Mouse (Mus musculus) kidney, postnatal 25 days (tissue): ENCODE results near the gene Tmem258.
"Not testable (repeated sequence)": the region's sequence is repeated elsewhere in the genome, so short reads cannot be mapped to it uniquely, and the experiment has no call there.

Experiments
- DNase-seq, 2 experiments: peaks; one replicate each; pipeline ENCODE4 v3.0.0; 2021; ENCODE audit warnings: mixed read lengths in 2 of 2

The Tmem258 gene

DNA sequence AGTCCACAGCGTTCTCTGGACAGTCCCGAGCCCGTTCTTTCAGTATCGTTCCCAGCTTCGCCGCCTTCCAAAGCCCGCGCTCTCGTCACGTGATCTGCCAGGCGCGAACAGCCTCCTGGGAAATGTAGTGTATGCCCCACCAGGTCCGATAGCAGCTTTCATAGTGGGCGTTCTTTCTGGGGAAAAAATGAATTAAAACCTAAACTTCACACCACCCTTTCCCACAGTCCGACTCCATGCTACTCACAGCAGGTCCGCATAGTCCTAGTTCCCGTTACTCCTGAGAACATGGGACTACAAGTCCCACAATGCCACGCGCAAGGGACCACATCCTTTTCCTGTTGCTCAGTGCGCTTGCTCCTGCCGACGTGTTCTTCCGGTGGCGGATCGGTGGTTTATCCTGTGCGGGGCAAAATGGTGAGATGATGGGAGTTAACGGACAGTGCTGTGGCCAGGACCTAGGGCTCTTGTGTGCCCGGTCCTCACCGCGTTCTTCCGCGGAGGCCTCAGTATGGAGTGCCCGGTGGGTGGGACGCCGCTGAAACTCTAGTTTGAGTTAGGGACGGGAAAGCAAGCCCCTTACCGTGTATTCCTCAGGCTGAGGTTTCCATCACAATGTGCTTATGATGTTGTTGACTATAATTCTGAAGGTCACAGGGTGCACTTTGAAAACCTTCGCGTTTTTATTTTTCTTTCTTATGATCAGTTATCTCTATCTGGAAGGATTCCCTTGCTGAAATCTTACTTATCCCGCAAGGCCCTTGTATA is at the start of gene Tmem258, which contains the start of gene Fen1:
Tmem258 (plus strand) TSS at position 167 of the 768 bp plus-strand sequence.
Fen1 (minus strand) TSS at position 322 of the 768 bp plus-strand sequence.
- DNase-seq: peak; percentile 92 to 95

DNA sequence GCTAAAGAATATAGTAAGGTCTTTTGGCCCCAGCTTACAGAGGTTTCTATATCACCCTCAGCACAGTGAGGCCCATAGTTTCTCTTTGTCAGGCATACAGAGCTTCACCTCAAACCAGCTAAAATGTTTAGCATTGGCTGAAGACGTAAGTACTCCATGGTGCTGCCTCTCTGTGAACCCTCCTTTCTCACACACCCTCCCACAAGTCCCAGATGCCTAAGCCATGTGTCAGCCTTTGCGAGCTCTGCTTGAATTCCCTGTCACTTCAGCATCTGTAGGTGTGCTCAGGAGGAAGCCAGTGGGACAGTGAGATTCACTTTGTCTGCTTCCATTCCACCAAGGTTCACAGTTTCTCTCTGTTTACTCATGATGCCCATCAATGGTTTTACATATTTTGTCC is 46.1 kb upstream of the Tmem258 start:
- DNase-seq: no peak

DNA sequence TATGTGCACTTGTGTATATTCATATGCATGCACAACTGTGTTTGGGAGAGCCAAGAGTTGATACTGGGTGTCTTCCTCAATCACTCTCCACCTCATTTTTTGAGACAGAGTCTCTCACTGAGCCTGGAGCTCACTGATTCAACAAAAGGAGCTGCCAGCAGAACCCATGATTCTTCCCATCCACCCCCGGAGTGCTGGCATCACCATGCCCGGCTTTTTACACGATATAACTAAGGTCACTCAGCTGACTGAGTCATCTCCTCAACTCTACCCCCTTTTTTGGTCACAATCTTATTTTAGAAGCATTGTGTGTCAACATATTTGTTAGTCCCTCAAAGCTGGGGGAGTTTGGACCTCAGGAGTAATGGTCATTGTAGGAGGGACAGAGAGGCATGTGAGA is 39.9 kb upstream of the Tmem258 start:
- DNase-seq: no peak

DNA sequence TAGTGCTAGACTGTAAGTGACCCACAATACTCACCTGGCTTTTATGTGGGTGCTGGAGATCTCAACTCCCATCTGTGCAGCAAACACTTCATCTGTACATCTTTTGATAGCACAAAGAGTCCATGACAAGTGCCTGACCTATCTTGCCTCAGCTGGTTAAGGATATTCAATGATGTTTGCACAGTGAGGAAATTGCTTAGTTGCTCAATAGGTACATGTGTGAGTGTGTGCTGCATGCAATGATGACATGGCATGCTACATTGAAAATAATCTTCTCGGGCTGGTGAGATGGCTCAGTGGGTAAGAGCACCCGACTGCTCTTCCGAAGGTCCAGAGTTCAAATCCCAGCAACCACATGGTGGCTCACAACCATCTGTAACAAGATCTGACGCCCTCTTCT is 37.9 kb upstream of the Tmem258 start:
- DNase-seq: not testable (repeated sequence)

DNA sequence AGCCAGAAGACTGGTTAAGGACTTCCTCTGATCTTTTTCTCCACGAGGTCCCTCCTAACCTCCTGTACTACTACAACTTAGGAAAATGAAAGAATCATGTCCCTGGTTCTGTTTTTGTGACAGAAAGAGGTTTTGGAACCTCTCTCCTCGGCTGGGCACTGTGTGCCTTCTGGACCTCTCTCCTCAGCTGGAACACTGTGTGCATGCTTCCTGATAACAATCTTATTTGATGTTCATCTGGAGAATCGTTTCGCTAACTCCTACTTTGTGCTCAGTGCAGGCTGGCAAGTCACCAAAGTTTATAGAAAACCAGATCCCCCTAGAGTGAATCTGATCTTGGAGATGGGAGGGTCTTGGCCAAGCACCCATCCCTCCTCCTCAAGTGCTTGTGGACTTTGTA is 36.7 kb upstream of the Tmem258 start:
- DNase-seq: no peak

DNA sequence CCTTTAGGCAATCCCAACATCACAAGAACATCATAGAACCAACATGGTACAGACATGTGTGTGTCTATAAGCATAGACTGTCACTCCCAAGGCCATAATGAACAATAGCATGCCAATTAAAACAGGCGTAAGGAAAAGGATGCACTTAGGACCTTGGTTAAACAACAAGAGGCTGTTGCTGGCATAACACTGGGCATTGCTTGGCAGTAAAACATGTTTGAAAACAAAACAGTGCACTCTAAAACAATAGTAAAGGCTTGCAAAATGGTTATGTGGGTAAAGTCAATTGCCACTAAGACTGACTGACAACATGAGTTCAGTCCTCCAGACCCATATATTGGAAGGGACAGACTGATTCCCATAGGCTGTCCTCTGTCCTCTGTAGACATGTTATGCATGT is 35.9 kb upstream of the Tmem258 start:
- DNase-seq: no peak

DNA sequence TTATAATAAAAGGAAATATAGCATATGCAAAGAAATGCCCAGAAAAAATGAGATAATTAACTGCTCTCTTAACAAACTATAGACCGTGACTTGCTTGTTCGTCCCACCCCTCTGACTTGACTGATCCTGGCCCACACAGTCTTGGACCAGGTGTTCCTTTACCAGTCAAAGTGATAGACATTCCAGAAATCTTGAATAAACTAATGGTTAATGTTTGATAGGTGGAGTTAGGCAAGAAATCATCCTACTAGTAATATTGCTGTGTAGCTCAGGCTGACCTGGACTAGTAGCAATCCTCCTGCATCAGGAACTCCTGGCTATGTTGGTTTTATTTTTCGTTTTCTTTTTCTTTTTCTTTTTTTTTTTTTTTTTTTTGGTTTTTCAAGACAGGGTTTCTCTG is 35.4 kb upstream of the Tmem258 start:
- DNase-seq: no peak

DNA sequence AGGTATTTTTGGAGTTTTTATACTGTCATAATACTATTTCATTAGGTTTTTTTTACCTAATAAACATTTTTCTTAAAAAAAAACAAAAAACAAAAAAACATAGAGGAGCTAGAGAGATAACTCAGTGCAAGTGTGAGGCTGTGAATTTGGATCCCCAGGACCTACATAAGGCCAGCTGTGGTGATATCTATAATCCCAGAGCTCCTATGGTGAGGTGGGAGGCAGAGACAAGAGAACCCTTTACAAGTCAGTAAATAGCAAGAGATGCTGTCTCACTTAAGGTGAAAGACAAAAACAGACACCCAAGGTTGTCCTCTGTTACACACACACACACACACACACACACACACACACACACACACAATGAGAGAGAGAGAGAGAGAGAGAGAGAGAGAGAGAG is 34.6 kb upstream of the Tmem258 start:
- no peak for DNase-seq

DNA sequence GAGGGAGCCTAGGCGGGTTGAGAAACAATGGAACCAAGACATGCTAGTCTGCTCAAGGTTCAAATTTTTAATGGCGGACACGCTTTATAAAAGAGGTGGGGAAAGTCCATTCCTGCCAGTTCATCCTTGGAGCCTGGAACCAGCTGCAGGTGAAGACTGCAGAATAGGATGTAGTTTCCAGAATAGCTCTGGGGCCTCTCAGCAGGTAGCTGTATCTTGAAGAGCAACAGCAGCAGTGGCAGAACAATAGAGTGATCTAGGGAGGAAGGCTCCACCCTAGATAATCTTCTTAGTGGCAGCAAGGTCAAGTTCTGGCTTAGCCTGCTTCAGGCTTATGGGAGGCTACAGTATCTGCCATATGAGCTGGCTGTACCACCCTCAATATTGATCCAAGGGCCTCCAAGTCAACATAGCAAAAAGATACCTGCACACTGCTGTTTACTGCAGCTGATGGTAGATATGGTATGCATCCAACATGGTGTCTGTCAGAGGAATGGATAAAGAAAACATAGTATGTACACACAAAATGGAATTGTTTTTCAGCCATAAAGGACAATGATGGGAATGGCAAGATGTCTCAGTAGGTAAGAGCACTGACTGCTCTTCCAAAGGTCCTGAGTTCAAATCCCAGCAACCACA is 34.0 kb upstream of the Tmem258 start:
- DNase-seq: not testable (repeated sequence)

DNA sequence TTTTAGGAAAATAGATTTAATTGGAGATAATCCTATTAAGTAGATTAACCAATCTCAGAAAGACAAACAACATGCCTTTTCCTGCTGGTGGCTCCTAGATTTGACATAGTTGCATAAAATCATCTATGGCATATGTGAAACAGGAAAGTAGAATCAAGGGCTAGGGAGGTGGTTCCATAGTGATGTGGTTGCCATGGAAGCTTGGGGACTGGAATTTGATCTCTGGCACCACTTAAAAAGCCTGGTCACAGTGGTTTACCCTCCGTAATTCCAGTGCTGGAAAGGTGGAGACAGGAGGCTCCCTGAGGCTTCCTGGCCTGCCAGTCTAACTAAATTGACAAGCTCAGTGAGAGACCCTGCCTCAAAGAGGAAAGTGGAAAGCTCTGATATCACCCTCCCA is 33.3 kb upstream of the Tmem258 start:
- no peak for DNase-seq

DNA sequence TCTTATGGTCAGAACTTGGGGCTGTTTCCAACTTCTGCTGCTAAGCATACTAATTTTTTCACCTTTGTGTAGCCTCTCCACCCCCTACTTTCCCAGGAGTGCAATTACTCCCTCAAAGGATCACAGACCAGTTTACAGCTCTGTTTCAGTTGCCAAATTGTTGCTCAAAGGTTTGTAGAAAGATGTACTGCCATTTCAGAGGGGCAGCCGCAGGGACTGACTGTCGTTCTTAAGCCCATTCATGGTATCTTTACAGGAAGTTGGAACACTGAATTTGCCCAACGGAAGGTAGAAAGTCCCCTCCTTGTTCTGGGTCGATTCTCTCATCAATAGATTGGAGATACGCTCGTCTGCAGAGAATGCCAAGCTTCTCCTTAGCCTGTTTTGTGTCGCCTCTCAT is 32.5 kb upstream of the Tmem258 start:
- DNase-seq: no peak

DNA sequence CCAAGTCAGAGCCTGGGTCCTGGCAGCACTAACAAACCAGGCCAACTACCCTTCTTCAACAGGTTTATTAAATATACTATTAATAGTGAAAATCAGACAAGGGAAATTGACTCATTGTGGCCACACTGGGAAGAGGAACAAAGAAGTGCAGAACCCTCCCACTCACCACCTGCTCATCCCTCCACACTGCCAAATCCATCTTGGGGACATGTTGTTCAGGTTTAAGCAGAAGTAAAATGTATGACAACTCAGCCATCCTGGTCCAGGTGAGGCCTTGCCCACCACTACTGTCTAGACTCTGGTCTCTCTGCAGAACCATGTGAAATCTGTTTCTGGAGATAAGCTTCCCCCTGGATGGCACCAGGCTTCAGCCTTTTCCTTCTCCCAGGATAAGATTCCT is 32.0 kb upstream of the Tmem258 start:
- no peak for DNase-seq

DNA sequence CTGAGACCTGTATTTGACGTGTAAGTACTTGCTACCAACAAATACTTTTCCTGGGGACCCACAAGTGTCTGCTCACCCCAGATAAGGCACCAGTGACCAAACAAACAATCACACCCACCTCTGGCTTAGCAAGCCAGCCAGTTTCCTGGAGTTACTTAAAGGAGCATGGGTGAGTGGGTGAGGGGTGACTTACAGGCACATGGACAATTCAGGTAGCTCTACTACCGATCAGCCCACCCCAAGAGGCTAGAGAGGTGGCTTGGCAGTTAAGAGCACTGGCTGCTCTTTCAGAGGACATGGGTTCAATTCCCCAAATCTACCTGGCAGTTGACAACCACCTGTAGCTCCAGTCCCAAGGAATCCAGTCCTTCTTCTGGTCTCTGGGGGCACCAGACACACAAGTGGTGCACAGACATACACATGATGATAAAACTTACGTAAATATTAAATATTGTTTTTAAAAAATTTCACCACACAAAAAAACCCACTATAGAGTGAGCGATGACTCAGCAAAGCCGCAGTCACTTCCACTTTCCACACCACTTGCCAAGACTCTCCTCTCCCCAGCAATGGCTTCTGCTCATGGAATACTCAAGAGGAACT is 30.6 kb upstream of the Tmem258 start:
- DNase-seq: no peak

DNA sequence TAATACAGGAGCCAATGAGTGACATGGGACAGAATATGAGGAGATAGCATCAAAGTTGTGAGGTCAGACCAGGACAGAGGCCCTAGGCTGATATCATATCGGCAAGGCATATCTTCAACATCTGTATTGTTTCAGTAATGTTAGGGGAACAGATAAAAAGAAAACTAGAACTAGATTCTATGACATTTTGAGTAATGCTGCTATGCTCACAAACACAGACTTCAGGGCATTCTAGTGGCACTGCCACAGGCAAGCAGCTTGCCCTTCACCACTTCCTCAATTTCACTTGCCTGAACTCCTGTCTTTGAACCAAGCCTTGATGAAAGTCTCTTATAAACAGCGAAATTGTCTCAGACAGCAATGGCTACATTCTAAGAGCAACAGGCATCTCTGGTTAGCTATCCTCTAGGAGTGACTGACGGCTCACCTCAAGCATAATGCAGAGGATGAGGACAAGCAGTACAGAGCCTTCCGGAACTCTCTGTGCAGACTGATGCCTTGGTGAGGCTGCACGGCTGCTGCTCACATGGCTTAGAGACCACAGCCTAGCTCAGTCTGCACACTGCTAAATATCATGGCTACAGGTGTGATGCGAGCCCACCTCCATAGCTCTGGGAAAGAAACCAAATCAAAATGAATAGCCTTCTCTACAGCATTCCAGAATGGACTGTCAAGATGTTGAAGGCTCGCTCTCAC is 29.8 kb upstream of the Tmem258 start:
- DNase-seq: no peak

DNA sequence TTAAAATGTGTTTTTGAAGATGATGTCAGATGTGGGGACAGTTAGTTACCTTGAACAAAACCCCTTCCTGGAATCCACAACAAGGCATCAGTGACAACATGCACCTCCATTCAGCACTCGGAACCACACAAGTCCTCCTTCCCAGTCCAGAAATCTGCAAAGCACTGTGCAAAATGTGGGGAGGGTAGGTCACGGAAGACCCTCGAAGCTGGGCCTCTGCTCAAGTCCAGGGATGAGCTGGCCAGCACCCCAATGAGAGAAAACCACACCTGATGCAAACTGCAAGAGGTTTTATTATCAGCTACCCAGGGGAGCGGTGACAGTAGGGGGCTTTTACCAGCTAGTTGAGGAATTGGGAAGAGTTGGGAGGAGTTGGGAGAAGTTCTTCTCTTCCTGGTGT is 28.9 kb upstream of the Tmem258 start:
- DNase-seq: no peak

DNA sequence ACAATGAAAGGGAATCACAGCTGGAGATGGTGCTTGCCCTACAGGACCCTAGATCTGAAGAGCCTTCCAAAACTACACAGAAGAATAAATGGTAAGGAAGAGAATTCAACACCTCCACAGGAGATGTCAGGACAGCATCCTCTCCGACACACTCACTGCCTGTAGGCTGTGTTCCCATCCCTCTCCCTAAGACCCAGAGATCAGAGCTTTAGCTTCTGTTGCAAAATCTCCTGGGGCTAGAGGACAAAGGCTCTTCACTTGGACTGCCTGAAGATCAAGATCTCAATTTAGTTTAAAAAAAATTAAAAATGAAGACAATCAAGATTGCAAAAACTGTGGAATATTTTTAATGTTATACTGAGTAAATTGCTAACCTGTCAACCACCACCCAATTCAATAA is 27.3 kb upstream of the Tmem258 start:
- peak in 1 of 2 experiments; percentile 7 for DNase-seq

DNA sequence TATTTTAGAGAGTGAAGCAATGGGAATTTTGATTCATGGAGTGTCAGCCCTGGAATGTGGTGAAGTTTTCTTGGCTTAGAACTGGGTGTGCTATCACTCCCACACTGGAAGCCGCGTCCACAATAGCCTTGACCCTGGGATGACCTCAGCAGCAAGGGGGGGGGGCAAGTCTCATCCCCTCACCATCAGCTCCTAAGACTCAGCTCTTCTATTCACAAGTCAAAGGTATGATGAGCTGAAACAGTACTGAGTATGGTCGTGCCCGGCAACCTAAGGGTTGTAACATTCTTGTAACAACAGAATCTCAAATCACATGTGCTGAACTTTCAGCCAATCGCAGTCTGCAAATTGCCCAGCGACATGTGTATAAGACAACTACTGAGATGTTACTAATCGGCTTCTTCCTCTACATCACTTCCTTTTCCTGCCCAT is 26.9 kb upstream of the Tmem258 start:
- peak in 1 of 2 experiments; percentile 41 for DNase-seq

DNA sequence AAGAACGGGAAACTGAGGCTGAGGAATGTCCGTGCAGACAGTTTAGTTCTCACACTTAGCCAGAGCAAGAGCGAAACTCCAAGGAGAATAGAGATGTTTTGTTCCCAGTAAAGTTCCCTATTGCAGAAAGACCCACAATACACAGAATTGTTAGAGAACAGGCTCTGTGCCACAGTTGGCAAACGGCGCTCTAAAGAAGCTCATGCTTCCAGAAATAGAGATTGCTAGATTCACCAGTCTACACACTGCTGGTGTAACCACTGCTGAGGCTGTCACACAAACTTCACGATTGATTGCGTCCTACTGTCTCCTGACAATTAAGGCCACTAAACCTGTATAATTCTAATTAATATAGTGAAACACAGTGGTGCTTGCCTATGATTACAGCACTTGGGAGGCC is 22.6 kb upstream of the Tmem258 start:
- no peak for DNase-seq

DNA sequence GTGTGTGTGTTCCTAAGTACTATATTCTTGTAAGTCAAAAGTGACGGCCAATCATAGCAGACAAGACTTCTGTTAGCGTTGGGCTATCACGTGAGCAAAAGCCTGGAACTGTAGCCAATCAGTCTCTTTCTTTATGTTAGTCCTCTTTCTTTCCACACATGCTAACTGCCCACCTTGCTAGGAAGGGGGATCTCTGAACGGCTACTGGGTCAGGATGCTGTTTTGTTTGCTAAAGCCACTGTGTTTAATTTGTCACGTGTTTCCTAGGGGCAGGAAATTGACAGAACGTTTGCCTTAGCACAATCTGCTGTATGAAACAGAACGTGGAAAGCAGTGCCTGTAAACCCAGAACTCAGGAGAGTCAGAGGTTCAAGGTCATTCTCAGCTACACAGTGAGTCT is 21.7 kb upstream of the Tmem258 start:
- no peak for DNase-seq

DNA sequence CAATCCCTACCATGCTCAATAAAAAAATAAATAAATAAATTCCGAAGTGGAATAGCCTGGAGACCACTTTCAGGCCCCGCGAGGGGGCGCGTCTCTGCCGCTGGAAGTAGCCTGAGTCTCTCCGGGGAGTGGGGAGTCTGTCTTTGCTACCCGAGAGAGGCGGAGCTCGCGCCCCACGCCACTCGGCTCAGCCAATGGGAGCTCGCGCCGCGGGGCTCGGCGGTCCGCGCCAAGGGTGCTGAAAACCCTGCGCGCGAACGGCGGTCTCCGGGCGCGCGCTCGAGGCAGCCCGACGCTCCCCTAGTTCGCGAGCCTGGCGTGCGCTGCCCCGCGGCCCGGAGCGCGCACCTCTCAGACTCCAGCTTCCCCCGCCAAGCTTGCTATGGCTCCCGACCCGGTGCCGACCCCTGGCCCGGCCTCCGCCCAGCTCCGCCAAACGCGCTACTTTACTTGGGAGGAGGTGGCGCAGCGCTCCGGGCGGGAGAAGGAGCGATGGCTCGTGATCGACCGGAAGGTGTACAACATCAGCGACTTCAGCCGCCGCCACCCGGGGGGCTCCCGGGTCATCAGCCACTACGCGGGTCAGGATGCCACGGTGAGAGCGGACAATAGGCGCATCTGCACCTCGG is 21.0 kb upstream of the Tmem258 start, which contains the start of gene Fads1:
Fads1 (plus strand) TSS at position 219 of the 629 bp plus-strand sequence.
- DNase-seq: peak; percentile 93 to 97

DNA sequence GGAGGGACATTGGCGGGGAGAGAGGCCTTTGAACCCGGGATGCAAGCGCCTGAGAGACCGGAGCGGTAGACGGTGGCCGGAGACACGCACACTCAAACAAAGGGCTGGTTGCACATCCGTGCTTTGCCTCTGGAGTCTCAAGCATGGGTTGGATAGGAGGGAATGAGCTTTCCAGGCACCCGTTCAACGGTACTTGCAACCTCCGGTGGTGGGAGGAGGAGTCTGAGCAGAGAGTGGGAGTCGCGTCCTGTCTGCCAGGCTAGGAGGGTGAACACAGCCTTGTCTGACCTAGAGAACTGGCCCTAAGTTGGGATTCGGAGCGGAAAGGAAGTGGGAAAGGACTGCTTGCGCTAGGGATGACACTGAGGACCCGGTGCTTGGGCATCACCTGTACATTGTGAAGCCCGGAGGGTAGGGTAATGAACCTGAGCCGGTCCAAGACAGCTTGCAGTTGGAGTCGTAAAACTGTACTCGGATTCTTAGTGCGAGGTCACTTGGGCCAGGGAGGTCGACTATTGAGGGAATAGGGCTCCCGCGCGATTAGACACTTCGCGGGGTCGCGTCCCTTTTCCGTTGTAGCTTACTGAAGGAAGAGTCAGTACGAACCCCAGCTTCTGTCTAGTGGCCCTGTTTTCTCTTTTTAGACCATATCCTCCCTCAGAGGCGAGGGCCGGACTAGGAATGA is 20.4 kb upstream of the Tmem258 start:
- DNase-seq: peak; percentile 68 to 89

DNA sequence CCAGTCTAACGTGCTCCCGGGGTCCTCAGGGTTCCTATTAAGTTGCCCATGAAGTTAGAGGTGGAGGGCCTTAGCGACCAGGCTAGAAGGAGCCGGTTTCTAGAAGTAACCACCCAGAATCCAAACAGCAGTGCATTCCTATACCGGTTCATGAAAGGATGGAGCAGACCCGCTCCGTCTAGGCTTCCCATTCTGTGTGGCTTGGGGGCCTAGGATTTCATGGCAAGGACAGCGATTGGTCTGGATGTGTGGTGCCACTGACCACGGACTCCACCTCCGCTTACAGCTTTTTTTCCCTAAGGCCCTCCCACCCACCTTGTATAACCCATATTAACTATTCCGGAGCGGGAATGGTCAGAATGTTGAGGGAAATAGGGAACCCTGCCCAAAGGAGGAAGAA is 19.7 kb upstream of the Tmem258 start:
- DNase-seq: peak in 1 of 2 experiments; percentile 63
